Mouse (Mus musculus): ENCODE results near the gene Snrpg. TPM values are rescaled to one million over a fixed set of nuclear protein-coding genes. Genes with fewer than 3 reads are reported as not detected.
"Not testable (repeated sequence)": the region's sequence is repeated elsewhere in the genome, so short reads cannot be mapped to it uniquely, and the experiment has no call there.

Gene Snrpg
- polyA plus RNA-seq, 1 experiment from 2014 or later: 479 TPM

- WGBS: 6% methylated on average over 12 of the region's 12 CpGs
- peaks cover 33% of the 10 kb centered on the region for H3K4me1 ChIP-seq (replicated peaks)
- peaks cover 22% of the 10 kb centered on the region for H3K36me3 ChIP-seq
- H3K27ac ChIP-seq: peak overlapping the region; percentile 97; the same call in 1 of the 2 replicates
- peak overlapping the region; percentile 92 for H3K4me2 ChIP-seq
- no peaks in the 10 kb centered on the region for H3K9me3 ChIP-seq
- ATAC-seq (ENCODE audit: low FRiP score): no peak
- H3K4me3 ChIP-seq: peak overlapping the region; percentile 93
- no peaks in the 10 kb centered on the region for H3K27me3 ChIP-seq
- peak overlapping the region; percentile 90 for H3K9ac ChIP-seq
These were observed 929 bp downstream of the Snrpg start for GRCm38 (mm10) chr6:86371950-86372516.

GRCm38 (mm10) chr6:86373556-86373955, 2.5 kb downstream of the Snrpg start:
- WGBS: 95% methylated on average over 6 of the region's 6 CpGs
- Histone ChIP-seq H3K36me3 (peaks cover 32% of the 10 kb centered on the region), H3K27me3 (no peaks in the 10 kb centered on the region), H3K4me2 (no peak overlapping the region), H3K27ac (no peak overlapping the region), H3K9me3 (no peaks in the 10 kb centered on the region), H3K9ac (no peak overlapping the region), H3K4me3 (no peak overlapping the region), H3K4me1 (replicated peaks) (peaks cover 31% of the 10 kb centered on the region)
- no peak for ATAC-seq (ENCODE audit: low FRiP score)

GRCm38 (mm10) chr6:86378341-86378740, 7.2 kb downstream of the Snrpg start:
- Histone ChIP-seq H3K9me3 (no peaks in the 10 kb centered on the region), H3K4me1 (replicated peaks) (peaks cover 7% of the 10 kb centered on the region), H3K36me3 (peaks cover 49% of the 10 kb centered on the region), H3K4me2 (no peak overlapping the region), H3K9ac (no peak overlapping the region), H3K27me3 (no peaks in the 10 kb centered on the region), H3K27ac (no peak overlapping the region), H3K4me3 (no peak overlapping the region)
- ATAC-seq (ENCODE audit: low FRiP score): no peak
- 97% methylated on average over 3 of the region's 3 CpGs for WGBS

- ATAC-seq (ENCODE audit: low FRiP score); H3K9ac ChIP-seq; H3K27me3 ChIP-seq; H3K4me2 ChIP-seq; H3K4me1 ChIP-seq (replicated peaks); H3K27ac ChIP-seq; H3K9me3 ChIP-seq; H3K4me3 ChIP-seq: not testable (repeated sequence)
- peaks cover 52% of the 10 kb centered on the region for H3K36me3 ChIP-seq
- WGBS: 81% methylated on average over 8 of the region's 8 CpGs
These were observed 9.0 kb downstream of the Snrpg start for GRCm38 (mm10) chr6:86380112-86380511.

GRCm38 (mm10) chr6:86382551-86382950, 11.4 kb downstream of the Snrpg start:
- no peak overlapping the region for H3K4me2 ChIP-seq
- H3K4me3 ChIP-seq: no peak overlapping the region
- H3K4me1 ChIP-seq (replicated peaks): no peaks in the 10 kb centered on the region
- H3K36me3 ChIP-seq: peaks cover 55% of the 10 kb centered on the region
- H3K27me3 ChIP-seq: no peaks in the 10 kb centered on the region
- no peak for ATAC-seq (ENCODE audit: low FRiP score)
- no peak overlapping the region for H3K9ac ChIP-seq
- H3K27ac ChIP-seq: no peak overlapping the region
- no peaks in the 10 kb centered on the region for H3K9me3 ChIP-seq

- H3K4me2 ChIP-seq: no peak overlapping the region
- peaks cover 55% of the 10 kb centered on the region for H3K36me3 ChIP-seq
- H3K9ac ChIP-seq: no peak overlapping the region
- H3K9me3 ChIP-seq: no peaks in the 10 kb centered on the region
- WGBS: 52% methylated on average over 16 of the region's 16 CpGs
- no peaks in the 10 kb centered on the region for H3K27me3 ChIP-seq
- H3K4me1 ChIP-seq (replicated peaks): no peaks in the 10 kb centered on the region
- H3K4me3 ChIP-seq: no peak overlapping the region
- no peak overlapping the region for H3K27ac ChIP-seq
- ATAC-seq (ENCODE audit: low FRiP score): no peak
These were observed 12.3 kb downstream of the Snrpg start for GRCm38 (mm10) chr6:86383370-86383769.

- ATAC-seq (ENCODE audit: low FRiP score): no peak
- no peak overlapping the region for H3K9ac ChIP-seq
- no peaks in the 10 kb centered on the region for H3K27me3 ChIP-seq
- no peak overlapping the region for H3K27ac ChIP-seq
- no peaks in the 10 kb centered on the region for H3K9me3 ChIP-seq
- no peak overlapping the region for H3K4me3 ChIP-seq
- H3K4me1 ChIP-seq (replicated peaks): no peaks in the 10 kb centered on the region
- 79% methylated on average over 4 of the region's 4 CpGs for WGBS
- H3K4me2 ChIP-seq: no peak overlapping the region
- peaks cover 55% of the 10 kb centered on the region for H3K36me3 ChIP-seq
These were observed 13.6 kb downstream of the Snrpg start for GRCm38 (mm10) chr6:86384692-86385091.

- H3K27me3 ChIP-seq: no peaks in the 10 kb centered on the region
- no peaks in the 10 kb centered on the region for H3K4me1 ChIP-seq (replicated peaks)
- no peak overlapping the region for H3K27ac ChIP-seq
- H3K9me3 ChIP-seq: no peaks in the 10 kb centered on the region
- H3K9ac ChIP-seq: no peak overlapping the region
- H3K4me2 ChIP-seq: no peak overlapping the region
- peaks cover 59% of the 10 kb centered on the region for H3K36me3 ChIP-seq
- no peak for ATAC-seq (ENCODE audit: low FRiP score)
- no peak overlapping the region for H3K4me3 ChIP-seq
- WGBS: 76% methylated on average over 5 of the region's 5 CpGs
These were observed 14.4 kb downstream of the Snrpg start for GRCm38 (mm10) chr6:86385362-86386104.

GRCm38 (mm10) chr6:86387313-86387712, 16.2 kb downstream of the Snrpg start:
- Histone ChIP-seq H3K36me3 (peaks cover 74% of the 10 kb centered on the region), H3K4me3 (no peak overlapping the region), H3K27ac (no peak overlapping the region), H3K9me3 (no peaks in the 10 kb centered on the region), H3K4me1 (replicated peaks) (no peaks in the 10 kb centered on the region), H3K27me3 (no peaks in the 10 kb centered on the region), H3K9ac (no peak overlapping the region), H3K4me2 (no peak overlapping the region)
- WGBS: 83% methylated on average over 12 of the region's 12 CpGs
- ATAC-seq (ENCODE audit: low FRiP score): no peak

- H3K36me3 ChIP-seq: peaks cover 78% of the 10 kb centered on the region
- no peak overlapping the region for H3K9ac ChIP-seq
These were observed 17.4 kb downstream of the Snrpg start for GRCm38 (mm10) chr6:86388461-86388860.

GRCm38 (mm10) chr6:86391326-86391725, 20.2 kb downstream of the Snrpg start:
- Histone ChIP-seq H3K4me1 (replicated peaks) (peaks cover 28% of the 10 kb centered on the region), H3K36me3 (peaks cover 72% of the 10 kb centered on the region)
- WGBS: 97% methylated on average over 5 of the region's 5 CpGs

More at GRCm38 (mm10) chr6:86388461-86388860, 17.4 kb downstream of the Snrpg start:
- no peaks in the 10 kb centered on the region for H3K27me3 ChIP-seq
- peaks cover 4% of the 10 kb centered on the region for H3K4me1 ChIP-seq (replicated peaks)
- no peaks in the 10 kb centered on the region for H3K9me3 ChIP-seq
- WGBS: 86% methylated on average over 18 of the region's 18 CpGs
- H3K4me2 ChIP-seq: no peak overlapping the region
- ATAC-seq (ENCODE audit: low FRiP score): no peak
- no peak overlapping the region for H3K4me3 ChIP-seq
- no peak overlapping the region for H3K27ac ChIP-seq

GRCm38 (mm10) chr6:86393187-86393586, 22.1 kb downstream of the Snrpg start:
- H3K4me3 ChIP-seq: no peak overlapping the region
- no peak for ATAC-seq (ENCODE audit: low FRiP score)
- H3K4me1 ChIP-seq (replicated peaks): peaks cover 35% of the 10 kb centered on the region
- peaks cover 59% of the 10 kb centered on the region for H3K36me3 ChIP-seq
- H3K4me2 ChIP-seq: no peak overlapping the region
- H3K27me3 ChIP-seq: no peaks in the 10 kb centered on the region
- no peak overlapping the region for H3K9ac ChIP-seq
- no peaks in the 10 kb centered on the region for H3K9me3 ChIP-seq
- WGBS: 100% methylated on average over 1 of the region's 1 CpGs
- H3K27ac ChIP-seq: no peak overlapping the region

More at GRCm38 (mm10) chr6:86391326-86391725, 20.2 kb downstream of the Snrpg start:
- Histone ChIP-seq H3K27ac (no peak overlapping the region), H3K4me2 (no peak overlapping the region), H3K9me3 (no peaks in the 10 kb centered on the region), H3K4me3 (no peak overlapping the region), H3K9ac (no peak overlapping the region), H3K27me3 (no peaks in the 10 kb centered on the region)
- no peak for ATAC-seq (ENCODE audit: low FRiP score)

All from hindbrain, embryonic 13.5 days (tissue).